Mouse (Mus musculus) adrenal gland, adult (tissue): ENCODE data around the gene Wdr31.
"Not testable (repeated sequence)": the region's sequence is repeated elsewhere in the genome, so short reads cannot be mapped to it uniquely, and the experiment has no call there.

Source experiments
- DNase-seq, 2 experiments: peaks; one replicate each; pipeline ENCODE4 v3.0.0; 2022 to 2023; ENCODE audit warnings: low spot score in 1 of 2; ENCODE audit not compliant: inconsistent age in 2 of 2

The Wdr31 gene

GRCm38 (mm10) chr4:62496815-62497214 is 26.1 kb upstream of the Wdr31 start:
- peak; percentile 80 to 91 for DNase-seq

DNA sequence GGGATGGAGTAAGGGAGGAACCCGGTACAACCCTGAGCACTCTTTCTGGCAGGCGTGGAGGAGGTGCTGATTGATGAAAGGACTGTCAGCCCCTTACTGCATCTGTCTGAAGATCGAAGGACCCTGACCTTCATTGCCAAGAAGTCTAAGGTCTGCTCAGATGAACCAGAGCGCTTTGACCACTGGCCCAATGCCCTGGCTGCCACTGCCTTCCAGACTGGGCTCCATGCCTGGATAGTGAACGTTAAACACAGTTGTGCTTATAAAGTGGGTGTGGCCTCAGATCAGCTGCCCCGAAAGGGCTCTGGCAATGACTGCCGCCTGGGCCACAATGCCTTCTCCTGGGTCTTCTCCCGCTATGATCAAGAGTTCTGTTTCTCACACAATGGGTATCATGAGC is 25.2 kb upstream of the Wdr31 start:
- DNase-seq, result peak in 1 of 2 experiments; percentile 71

DNA sequence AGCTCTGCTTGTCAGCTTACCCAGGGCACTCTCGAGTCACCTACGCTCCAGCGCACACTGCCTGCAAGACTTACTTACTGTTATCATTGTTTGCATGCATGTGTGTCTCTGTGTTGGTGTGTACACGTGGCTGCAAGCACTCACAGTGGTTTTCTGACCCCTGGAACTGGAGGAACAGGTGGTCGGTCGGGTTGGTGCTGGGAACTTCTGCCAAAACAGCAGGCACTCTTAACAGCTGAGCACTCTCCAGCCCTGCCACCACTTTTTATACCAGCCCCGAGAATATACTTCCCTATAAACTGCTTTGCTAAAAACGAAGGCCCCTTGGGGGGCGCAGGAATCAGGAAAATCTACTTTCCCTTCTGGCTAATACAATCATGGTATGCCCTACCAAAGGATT is 23.5 kb upstream of the Wdr31 start:
- DNase-seq, result no peak

DNA sequence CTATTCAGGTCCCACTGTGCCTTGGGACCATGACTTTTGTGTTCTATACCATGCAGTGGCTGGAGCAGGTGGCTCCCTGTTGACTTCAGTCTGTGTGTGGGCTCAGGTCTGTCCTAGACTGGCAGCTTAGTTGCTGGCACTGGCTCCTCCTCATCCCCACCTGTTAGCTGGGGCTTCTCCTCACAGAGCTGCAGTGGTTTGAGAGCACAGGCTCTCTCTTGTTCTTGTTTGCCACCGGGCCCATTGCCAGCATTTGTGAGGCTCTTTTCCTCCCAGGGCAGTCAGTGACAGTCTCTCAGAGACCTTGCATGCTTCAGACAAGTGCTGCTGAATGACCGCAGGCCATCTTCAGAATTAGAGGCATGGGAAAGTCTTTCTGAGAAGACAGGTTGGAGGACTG is 22.0 kb upstream of the Wdr31 start:
- no peak for DNase-seq

- peak; percentile 46 to 58 for DNase-seq
These were observed 17.2 kb upstream of the Wdr31 start for GRCm38 (mm10) chr4:62487914-62488313.

DNA sequence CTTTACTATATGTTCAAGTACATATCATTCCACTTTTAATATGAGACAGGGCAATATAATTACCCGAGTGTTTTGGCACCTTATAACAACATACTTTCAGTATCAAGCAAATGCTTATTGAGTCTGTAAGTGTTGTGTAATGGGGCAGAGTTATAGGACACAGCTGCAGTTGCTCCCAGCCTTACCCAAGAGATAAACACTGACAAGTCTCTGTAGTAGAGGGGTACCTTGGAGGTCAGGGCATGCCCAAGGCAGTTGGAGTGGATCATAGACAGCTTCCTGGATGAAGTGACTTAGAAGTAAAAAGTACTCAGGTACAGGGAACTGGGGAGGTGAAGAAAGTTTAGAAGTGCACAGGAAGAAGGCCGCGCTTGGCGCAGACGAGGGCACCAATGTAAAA is 16.5 kb upstream of the Wdr31 start:
- no peak for DNase-seq

- no peak for DNase-seq
These were observed 15.5 kb upstream of the Wdr31 start for GRCm38 (mm10) chr4:62486162-62486696.

DNA sequence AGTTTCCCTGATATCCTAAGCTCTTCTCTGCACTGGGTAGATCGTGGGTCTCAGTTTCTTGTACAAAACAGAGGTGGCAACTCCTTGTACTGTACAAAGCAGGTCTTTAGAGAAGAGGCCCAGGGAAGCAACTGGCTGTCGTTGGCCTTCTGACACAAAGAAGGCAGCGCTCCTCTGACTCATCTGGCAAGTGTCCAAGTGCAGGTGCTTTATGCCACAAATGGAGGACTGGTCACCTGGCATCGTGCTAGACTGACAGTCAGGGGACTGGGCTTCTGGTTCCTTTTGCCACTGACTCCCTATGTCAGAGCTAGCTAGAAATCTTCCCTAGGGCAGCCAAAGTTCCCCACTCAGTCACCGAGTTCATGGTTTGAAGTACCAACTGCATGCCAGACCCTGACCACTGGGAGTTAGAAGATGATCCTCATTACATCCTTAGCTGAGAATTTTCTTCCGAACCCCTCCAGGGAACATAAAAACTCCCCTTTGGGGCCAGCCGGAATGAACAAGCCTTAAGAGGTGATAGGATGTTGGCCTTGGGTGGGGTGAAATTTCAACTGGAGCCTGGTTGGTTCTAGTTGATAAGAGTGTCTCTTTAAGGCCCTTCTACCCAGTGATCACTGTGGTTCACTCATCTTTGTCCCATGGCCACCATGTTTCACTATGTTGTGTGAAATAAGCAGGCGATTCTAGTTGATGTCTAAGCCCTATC is 14.9 kb upstream of the Wdr31 start:
- DNase-seq, result peak; percentile 63 to 75

GRCm38 (mm10) chr4:62484928-62485327 is 14.2 kb upstream of the Wdr31 start:
- DNase-seq, result no peak

DNA sequence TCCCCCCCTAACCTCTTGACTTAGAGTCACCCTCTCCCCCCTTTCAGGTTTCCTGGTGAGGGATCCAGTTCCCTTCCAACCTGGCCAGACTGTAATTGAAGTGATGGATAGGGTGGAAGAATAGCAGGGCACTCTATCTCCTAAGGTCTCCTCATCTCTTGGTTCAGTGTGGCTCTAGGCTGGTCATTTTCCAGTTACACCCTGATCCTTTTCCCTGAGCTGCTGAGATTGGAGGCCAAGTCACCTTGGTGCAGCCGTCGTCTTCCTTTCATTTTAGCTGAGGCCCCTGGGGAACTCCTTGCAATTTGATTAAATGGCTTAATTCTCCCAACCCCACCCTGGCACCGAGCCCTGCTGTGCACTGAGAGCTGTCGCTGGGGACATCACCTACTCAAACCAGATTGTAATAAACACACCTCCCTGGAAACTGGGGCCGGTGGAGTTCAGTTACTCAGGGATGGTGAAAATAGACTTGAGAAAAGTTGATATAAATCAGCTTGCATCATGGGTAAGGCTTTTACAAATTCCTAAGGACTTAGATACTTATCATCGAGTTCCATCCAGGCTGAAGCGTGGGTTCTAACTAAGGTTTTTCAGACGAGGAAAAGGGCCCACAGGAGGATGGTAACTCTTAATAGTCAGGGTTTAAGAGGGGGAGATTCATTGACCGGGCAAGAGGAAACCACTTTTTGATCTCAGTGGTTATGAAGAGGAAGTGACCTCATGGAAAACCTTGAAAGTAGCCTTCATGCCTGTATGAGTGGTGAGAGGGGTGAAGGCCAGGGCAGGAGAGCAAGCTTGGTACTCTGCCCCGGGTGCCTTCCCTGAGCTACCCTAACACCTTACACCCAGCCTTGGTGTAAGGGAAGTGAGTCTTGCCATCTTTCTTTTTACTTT is 10.3 kb upstream of the Wdr31 start:
- peak; percentile 73 to 81 for DNase-seq

DNA sequence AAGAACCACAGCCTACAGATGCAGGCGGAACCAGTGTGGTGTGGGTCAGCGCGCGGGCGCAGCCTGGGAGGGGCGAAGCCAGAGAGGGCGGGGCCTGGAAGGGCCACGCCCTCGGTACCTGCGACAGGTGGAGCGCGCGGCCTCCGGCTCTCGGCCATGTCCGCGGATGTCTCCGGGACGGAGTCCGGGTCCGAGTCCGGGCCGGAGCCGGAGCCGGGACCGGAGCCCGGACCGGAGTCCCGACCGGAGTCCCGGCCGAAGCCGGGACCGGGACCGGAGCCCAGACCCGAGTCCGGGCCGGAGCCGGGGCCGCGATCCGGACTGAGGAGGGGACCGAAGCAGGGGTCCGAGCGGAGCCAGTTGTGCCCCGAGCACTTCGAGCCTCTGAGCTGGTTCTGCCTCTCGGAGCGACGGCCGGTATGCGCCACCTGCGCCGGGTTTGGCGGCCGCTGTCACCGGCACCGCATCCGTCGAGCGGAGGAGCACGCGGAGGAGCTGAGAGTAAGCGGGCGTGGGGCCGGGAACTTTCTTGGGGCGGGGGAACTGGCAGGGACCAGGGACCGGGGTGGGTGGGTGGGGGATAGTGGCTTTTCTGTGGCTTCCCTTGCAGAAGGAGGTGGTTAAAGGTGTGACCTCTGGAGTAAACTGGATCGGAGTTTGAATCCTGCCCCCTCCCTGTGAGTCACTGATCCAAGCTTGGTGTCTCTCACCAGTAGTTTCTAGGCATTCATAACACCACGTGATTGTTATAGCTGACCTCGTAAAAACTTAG is 9.4 kb upstream of the Wdr31 start, which contains the start of gene Bspry:
Bspry (plus strand) TSS at position 117 of the 772 bp plus-strand sequence.
- DNase-seq, result peak; percentile 72 to 80

- not testable (repeated sequence) for DNase-seq
These were observed 8.9 kb upstream of the Wdr31 start for GRCm38 (mm10) chr4:62479593-62479936.

DNA sequence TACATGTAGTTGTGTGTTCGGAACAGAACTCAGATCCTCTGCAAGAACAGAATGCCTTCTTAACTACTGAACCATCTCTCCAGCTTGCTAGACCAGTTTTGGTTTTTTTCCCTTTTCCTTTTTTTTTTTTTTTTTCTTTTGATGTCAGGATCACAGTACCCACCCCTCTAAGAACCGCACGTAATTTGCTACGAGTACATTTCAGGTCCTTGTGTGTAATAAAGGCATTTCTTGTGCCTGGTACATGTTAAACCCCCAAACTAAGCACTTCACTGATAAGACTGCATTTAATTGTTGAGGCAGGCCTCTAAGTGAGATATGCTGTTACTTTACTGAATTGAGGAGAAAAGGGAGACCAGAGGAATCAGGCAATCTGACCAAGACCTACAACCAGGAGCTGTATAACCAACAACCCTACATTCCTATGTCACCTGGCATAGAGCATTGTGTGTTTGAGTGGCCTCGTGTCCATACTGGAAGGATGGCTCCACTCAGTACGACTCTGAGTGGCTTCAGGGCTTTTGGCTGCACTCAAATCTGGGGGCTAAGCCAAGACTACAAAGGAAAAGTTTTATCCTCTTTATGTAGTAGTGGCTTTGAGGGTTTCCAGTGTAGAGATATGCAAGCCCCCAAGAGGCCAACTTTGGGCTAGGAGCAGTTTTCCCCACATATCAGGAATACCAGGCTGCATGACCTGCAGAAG is 7.0 kb upstream of the Wdr31 start:
- no peak for DNase-seq

GRCm38 (mm10) chr4:62475793-62476192 is 5.1 kb upstream of the Wdr31 start:
- no peak for DNase-seq

DNA sequence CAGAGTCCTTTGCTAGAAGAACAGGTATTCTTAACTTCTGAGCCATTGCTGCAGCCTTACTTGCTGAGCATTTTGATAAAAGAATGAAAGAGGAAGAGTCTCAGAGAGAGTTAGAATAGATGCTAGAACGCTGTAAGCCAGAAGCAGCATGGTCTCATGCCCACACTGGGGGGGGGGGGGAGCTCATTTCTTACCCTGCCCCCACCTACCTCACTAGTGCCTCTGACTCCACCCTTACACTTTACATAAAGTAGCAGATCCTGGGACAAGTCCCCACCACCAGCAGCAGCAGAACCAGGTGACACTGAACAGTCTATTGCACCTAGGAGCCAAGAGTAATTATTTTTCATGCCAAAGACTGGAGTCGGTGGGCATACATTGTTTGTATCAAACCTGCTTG is 4.4 kb upstream of the Wdr31 start:
- no peak for DNase-seq

DNA sequence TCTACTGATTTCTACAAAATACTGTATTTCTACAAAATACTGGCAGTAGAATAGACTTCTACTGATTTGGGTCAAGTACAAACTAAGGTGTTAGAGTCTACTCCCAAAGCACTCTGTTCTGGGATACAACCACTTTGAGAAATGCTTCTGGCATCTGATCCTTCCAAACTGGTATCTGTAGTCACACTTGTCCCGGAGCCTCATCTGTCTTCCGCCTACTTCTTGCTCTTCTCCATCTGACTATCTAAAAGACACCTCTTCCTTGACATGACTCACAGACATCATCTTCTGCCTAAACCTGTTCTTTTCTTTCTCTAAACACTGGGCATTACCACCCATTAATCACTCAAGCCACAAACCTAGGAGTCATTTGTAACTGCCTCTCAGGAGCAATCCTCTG is 1.4 kb upstream of the Wdr31 start:
- DNase-seq, result no peak

- no peak for DNase-seq
These were observed 2.5 kb downstream of the Wdr31 start for GRCm38 (mm10) chr4:62468158-62468557.

- no peak for DNase-seq
These were observed 7.6 kb downstream of the Wdr31 start for GRCm38 (mm10) chr4:62463124-62463523.

DNA sequence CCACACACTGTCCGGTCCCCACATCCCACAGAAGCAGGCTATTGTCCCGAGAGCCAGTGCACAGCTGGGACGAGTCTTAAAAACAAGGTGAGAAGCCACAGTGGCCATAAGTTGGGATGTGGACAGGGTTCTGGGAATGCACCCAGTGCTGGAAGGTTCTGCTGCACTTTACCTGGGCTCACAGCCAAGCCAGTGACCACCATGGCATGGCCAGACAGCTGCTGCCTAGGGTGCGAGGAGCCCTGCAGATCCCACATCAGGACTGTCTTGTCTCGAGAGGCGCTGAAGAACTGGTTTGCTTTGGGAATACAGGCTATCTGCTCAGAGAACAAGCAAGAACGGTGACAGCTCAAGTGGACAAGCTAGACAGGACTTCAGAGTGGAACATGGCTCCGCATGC is 10.3 kb downstream of the Wdr31 start:
- no peak for DNase-seq

DNA sequence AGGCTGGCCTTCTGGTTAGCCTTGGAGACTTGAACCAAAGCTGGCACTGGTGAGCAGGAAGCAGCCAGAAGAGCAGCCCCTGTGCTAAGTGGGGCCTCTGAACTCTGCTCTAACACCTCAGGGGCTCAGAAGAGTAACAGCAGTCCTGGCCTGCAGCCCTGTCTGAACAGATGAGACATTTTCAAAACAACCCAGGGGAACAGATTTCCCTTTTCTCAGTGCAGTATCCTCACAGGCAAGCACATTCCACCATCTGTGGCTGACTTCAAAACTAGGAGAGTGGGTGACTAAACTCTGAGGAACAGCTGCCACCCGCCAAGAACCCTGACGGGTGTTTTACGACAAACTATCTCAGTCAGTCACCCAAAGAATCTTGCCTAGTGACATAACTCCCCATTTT is 11.6 kb downstream of the Wdr31 start:
- DNase-seq, result no peak

DNA sequence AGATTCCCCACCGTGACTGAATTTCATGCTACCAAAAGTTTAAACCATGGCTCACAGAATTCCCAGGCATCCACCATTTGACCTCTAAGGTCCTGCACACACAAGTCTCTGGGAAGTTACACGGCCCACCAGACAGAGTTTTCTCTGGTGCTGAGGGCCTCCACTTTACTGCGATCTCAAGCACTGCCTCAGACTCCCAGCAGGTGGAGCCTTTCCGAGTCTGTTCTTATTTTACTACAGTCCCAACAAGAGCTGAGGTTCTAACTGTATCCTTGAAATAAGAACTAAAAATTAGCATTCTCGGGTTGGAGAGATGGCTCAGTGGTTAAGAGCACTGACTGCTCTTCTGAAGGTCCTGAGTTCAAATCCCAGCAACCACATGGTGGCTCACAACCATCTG is 15.7 kb downstream of the Wdr31 start:
- peak; percentile 45 to 74 for DNase-seq
